Mouse (Mus musculus) ovary, postnatal 14 days (tissue): ENCODE results near the gene Adsl.

Source experiments
- DNase-seq: peaks from one replicate; pipeline ENCODE4 v3.0.0; 2022; ENCODE audit warnings: low spot score

Adsl gene

GRCm38 (mm10) chr15:80941468-80942040 is 6.7 kb upstream of the Adsl start:
- no peak for DNase-seq

- DNase-seq: no peak
These were observed 2.4 kb upstream of the Adsl start for GRCm38 (mm10) chr15:80945851-80946250.

- no peak for DNase-seq
These were observed 1.1 kb downstream of the Adsl start for GRCm38 (mm10) chr15:80949431-80949830.

GRCm38 (mm10) chr15:80950055-80950454 is 1.8 kb downstream of the Adsl start:
- no peak for DNase-seq

GRCm38 (mm10) chr15:80953971-80954370 is 5.7 kb downstream of the Adsl start:
- no peak for DNase-seq

GRCm38 (mm10) chr15:80954861-80955260 is 6.6 kb downstream of the Adsl start:
- no peak for DNase-seq

- DNase-seq: no peak
These were observed 7.6 kb downstream of the Adsl start for GRCm38 (mm10) chr15:80955836-80956438.

- DNase-seq: no peak
These were observed 21.1 kb downstream of the Adsl start for GRCm38 (mm10) chr15:80969371-80969770.

GRCm38 (mm10) chr15:80974311-80974710 is 26.0 kb downstream of the Adsl start:
- no peak for DNase-seq

GRCm38 (mm10) chr15:80975666-80976065 is 27.4 kb downstream of the Adsl start:
- no peak for DNase-seq

- peak; percentile 67 for DNase-seq
These were observed 29.5 kb downstream of the Adsl start, which contains the start of gene Sgsm3 for GRCm38 (mm10) chr15:80977620-80978334. Sgsm3 (plus strand) TSS chr15:80977765.

GRCm38 (mm10) chr15:80979611-80980010 is 31.3 kb downstream of the Adsl start:
- no peak for DNase-seq

- DNase-seq: no peak
These were observed 32.9 kb downstream of the Adsl start for GRCm38 (mm10) chr15:80981176-80981575.

- DNase-seq: no peak
These were observed 35.0 kb downstream of the Adsl start for GRCm38 (mm10) chr15:80983264-80983663.

GRCm38 (mm10) chr15:80988331-80988730 is 40.0 kb downstream of the Adsl start:
- DNase-seq: no peak

GRCm38 (mm10) chr15:80989712-80990111 is 41.4 kb downstream of the Adsl start:
- no peak for DNase-seq

- no peak for DNase-seq
These were observed 46.7 kb downstream of the Adsl start for GRCm38 (mm10) chr15:80994959-80995358.

GRCm38 (mm10) chr15:80996090-80996835 is 48.0 kb downstream of the Adsl start:
- DNase-seq: no peak

GRCm38 (mm10) chr15:80997077-80997476 is 48.8 kb downstream of the Adsl start:
- no peak for DNase-seq

- no peak for DNase-seq
These were observed 52.3 kb downstream of the Adsl start for GRCm38 (mm10) chr15:81000419-81001138.

GRCm38 (mm10) chr15:81006127-81006735 is 57.9 kb downstream of the Adsl start:
- no peak for DNase-seq

- DNase-seq: no peak
These were observed 59.0 kb downstream of the Adsl start for GRCm38 (mm10) chr15:81007339-81007738.
